Mouse (Mus musculus) intestine, embryonic 16.5 days (tissue): Measurements from ENCODE around the gene Pds5b. TPM values are rescaled to one million over a fixed set of nuclear protein-coding genes. Genes with fewer than 3 reads are reported as not detected.

Source experiments
- ATAC-seq: fragments of 200-750 bp; cut with Nextera tagmentation; 2 replicates; pipeline ENCODE4 v1.8.0; 2017; ENCODE audit warnings: moderate TSS enrichment, moderate library complexity
- H3K27ac ChIP-seq: fragments of 300-500 bp; sonication (generic); 2 replicates; pipeline ENCODE4 v1.5.1; 2014; ENCODE audit warnings: mild to moderate bottlenecking, low read length
- H3K27me3 ChIP-seq: fragments of 300-500 bp; sonication (generic); replicated peaks from 2 replicates; pipeline ENCODE4 v1.6.1; 2014; ENCODE audit warnings: low read length, control low read depth, mixed read lengths; ENCODE audit not compliant: control insufficient read depth, insufficient read depth
- H3K36me3 ChIP-seq: fragments of 300-500 bp; sonication (generic); 2 replicates; pipeline ENCODE4 v1.6.1; 2014; ENCODE audit warnings: low read length, control low read depth; ENCODE audit not compliant: control insufficient read depth, insufficient read depth
- H3K4me1 ChIP-seq: fragments of 300-500 bp; sonication (generic); 2 replicates; pipeline ENCODE4 v1.6.1; 2014; ENCODE audit warnings: low read length, control low read depth, mixed read lengths; ENCODE audit not compliant: control insufficient read depth, insufficient read depth
- H3K4me2 ChIP-seq: fragments of 300-500 bp; sonication (generic); 2 replicates; pipeline ENCODE4 v1.6.1; 2014; ENCODE audit warnings: low read depth, low read length, control low read depth
- H3K4me3 ChIP-seq: fragments of 300-500 bp; sonication (generic); 2 replicates; pipeline ENCODE4 v1.5.1; 2014; ENCODE audit warnings: mild to moderate bottlenecking, low read length
- H3K9ac ChIP-seq: fragments of 300-500 bp; sonication (generic); 2 replicates; pipeline ENCODE4 v1.6.1; 2014; ENCODE audit warnings: low read depth, low read length
- H3K9me3 ChIP-seq: fragments of 300-500 bp; sonication (generic); 2 replicates; pipeline ENCODE4 v1.6.1; 2016; ENCODE audit warnings: low read length, control low read depth; ENCODE audit not compliant: control insufficient read depth
- WGBS: fragments of 180-500 bp; shearing (Covaris S2); extraction: QIAGEN DNeasy Blood & Tissue Kit; methylation state at CpG from one replicate; pipeline ENCODE4 v1.1.7; 2014; 5-methylcytosine and 5-hydroxymethylcytosine counted together
- polyA plus RNA-seq: library from polyadenylated mRNA; unstranded; fragments of >200 nt; fragmentation: Nextera tagmentation; extraction: Ambion mirVana; gene quantifications from 2 replicates; pipeline ENCODE4 v1.2.1, GENCODE M21; 2015

The Pds5b gene
- polyA plus RNA-seq, 1 experiment from 2014 or later: 15.3 TPM

DNA sequence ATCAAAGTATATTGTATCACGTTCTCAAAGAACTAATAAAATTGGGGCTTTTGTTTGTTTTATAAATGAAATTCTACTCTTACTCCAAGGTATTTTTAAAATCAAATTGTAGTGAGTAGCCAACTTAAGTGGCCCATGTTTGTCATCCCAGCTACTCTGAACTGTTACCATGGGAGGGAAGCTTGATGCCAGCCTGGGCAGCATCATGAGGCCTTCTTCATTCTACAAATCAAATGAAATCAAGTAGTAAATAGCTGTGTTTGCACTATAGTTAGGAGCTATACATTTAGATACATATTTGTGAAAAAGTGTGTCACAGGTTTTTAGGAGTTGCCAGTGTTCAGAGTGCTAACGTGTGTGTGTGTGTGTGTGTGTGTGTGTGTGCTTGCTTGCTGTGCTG lies 126.5 kb downstream of the Pds5b start:
- H3K27me3 ChIP-seq: no peaks in the 10 kb centered on the region
- WGBS: 88% methylated on average over 2 of the region's 2 CpGs
- no peaks in the 10 kb centered on the region for H3K4me1 ChIP-seq
- H3K4me2 ChIP-seq: no peak overlapping the region
- no peaks in the 10 kb centered on the region for H3K9me3 ChIP-seq
- peaks cover 7% of the 10 kb centered on the region; the same call in 1 of the 2 replicates for H3K36me3 ChIP-seq
- H3K4me3 ChIP-seq: no peak overlapping the region
- ATAC-seq: no peak
- H3K9ac ChIP-seq: no peak overlapping the region
- H3K27ac ChIP-seq: no peak overlapping the region

DNA sequence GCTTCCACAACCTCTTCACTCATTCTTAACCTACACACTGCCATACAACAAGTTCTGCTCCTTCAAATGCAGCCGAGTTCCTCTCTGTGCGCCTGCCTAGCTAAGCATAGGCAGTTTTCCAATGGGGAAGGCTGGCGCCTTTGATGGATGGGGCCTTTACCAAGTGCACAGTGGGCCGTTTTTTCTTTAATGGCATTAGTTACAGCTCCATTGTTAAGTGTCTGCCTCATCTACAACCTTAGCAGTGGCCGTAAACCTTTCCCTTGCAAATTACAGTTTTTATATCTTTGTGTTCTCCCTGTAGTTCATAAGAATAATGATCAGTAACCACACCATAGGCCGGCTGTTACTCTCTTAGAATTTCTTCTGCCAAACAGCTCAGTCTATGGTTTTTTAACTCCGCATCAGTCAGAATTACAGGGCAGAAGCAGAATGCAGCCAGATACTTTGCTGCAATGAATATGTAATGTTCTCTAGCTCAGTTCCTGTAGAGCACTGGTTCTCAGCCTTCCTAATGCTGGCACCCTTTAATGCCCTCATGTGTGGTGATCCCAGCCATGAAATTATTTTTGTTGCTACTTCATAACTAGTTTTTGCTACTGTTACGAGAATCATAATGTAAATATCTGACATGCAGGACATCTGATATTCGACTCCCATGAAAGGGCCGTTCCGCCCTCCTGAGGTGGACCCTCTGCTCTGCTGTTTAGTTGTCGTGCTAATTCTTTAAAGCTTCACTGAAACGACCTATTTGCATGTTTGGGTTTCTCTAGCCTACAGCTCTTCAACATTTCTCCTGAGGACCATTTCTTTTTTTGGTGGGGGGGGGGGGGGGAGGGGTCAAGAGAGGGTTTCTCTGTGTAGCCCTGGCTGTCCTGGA lies 140.8 kb downstream of the Pds5b start:
- H3K4me3 ChIP-seq: no peak overlapping the region
- WGBS: 78% methylated on average over 13 of the region's 13 CpGs
- no peak overlapping the region for H3K4me2 ChIP-seq
- H3K9ac ChIP-seq: no peak overlapping the region
- H3K4me1 ChIP-seq: no peaks in the 10 kb centered on the region
- no peaks in the 10 kb centered on the region for H3K9me3 ChIP-seq
- H3K27me3 ChIP-seq: no peaks in the 10 kb centered on the region
- no peak overlapping the region for H3K27ac ChIP-seq
- no peak for ATAC-seq
- no peaks in the 10 kb centered on the region for H3K36me3 ChIP-seq

DNA sequence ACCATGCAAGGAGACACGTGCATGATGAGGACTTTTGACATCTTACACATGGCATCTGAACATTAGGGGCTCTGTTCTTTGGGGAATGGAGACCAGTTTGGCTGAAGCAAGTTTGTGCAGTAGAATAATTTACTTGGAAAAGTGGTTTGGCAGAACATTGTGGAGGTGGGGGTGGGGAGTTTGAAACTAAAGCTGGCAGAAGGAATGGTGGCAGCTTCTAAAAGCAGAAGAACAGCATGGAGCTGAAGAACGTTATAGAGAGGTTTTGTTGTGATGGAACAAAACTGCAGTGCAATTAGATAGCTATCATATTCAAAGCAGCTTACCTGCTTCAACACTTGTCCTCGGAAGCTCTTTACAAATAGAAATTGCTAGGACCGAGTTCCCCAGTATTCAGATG lies 141.9 kb downstream of the Pds5b start:
- 90% methylated on average over 4 of the region's 4 CpGs for WGBS
- no peak for ATAC-seq
- Histone ChIP-seq H3K4me2 (no peak overlapping the region), H3K4me3 (no peak overlapping the region), H3K27me3 (no peaks in the 10 kb centered on the region), H3K9ac (no peak overlapping the region), H3K4me1 (no peaks in the 10 kb centered on the region), H3K36me3 (no peaks in the 10 kb centered on the region), H3K27ac (no peak overlapping the region), H3K9me3 (no peaks in the 10 kb centered on the region)

DNA sequence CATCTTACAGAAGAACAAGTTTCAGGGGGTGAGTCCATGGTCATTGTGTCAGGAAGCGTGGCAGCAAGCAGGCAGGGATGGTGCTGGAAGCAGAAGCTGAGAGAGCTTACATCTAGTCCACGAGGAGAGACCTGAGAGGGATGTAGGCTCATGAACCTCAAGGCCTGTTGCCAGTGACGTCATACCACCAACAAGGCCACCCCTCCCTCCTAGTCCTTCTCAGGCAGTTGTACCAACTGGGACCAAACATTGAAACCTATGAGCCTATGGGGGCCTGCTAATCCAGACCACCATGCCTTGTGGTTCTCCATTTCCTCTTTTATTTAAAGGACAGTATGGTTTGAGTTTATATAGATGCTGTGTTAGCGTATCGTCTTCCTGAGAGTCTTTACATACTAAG lies 143.2 kb downstream of the Pds5b start:
- Histone ChIP-seq H3K4me3 (no peak overlapping the region), H3K4me2 (no peak overlapping the region), H3K9me3 (no peaks in the 10 kb centered on the region), H3K9ac (no peak overlapping the region), H3K27ac (no peak overlapping the region), H3K4me1 (no peaks in the 10 kb centered on the region), H3K27me3 (no peaks in the 10 kb centered on the region), H3K36me3 (no peaks in the 10 kb centered on the region)
- ATAC-seq: no peak
- WGBS: 84% methylated on average over 5 of the region's 5 CpGs

DNA sequence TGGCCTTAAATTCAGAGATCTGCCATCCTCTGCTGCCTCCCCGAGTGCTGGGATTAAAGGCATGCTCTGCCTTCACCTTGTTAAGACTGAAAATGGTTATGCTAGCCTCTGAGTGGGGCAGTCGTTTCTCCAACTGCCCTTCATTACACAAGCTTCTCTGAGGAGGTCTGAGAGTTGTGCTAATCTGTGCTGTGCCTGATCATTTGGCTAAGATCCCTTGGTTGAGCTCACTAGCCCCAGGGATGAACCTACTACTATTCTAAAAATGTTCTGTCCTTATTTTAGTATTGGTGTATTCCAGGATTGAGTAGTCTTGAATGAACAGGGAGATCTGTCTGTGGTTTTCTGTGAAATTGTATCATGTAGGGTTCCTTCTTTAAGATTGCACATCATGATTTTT lies 144.5 kb downstream of the Pds5b start:
- Histone ChIP-seq H3K27ac (no peak overlapping the region), H3K9me3 (no peaks in the 10 kb centered on the region), H3K4me3 (no peak overlapping the region), H3K4me2 (no peak overlapping the region), H3K27me3 (no peaks in the 10 kb centered on the region), H3K4me1 (no peaks in the 10 kb centered on the region), H3K9ac (no peak overlapping the region), H3K36me3 (no peaks in the 10 kb centered on the region)
- 51% methylated on average over 2 of the region's 2 CpGs for WGBS
- ATAC-seq: no peak

DNA sequence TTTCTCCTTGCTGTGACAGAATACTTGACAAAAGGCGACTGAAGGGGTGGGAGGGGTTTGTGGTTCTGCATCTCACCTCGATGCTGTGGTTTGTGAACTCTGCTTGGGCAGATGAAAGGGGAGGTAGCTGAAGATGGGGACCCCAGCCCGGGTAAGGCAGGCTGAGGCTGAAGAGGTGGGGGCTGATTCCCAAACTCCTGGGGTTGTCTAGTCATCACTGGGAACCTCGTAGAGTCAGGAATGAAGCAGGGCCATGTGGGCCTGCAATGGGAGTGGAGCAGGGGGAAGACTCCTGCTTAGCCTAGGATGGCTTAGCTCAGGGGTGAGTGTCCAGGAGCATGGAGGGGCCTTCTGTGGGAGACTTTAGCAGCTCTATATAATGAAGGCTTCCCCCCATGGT lies 145.3 kb downstream of the Pds5b start:
- H3K4me1 ChIP-seq: no peaks in the 10 kb centered on the region
- WGBS: 81% methylated on average over 4 of the region's 4 CpGs
- no peak overlapping the region for H3K27ac ChIP-seq
- no peaks in the 10 kb centered on the region for H3K27me3 ChIP-seq
- no peak overlapping the region for H3K9ac ChIP-seq
- no peak overlapping the region for H3K4me3 ChIP-seq
- H3K4me2 ChIP-seq: no peak overlapping the region
- no peaks in the 10 kb centered on the region for H3K9me3 ChIP-seq
- H3K36me3 ChIP-seq: no peaks in the 10 kb centered on the region
- ATAC-seq: no peak

DNA sequence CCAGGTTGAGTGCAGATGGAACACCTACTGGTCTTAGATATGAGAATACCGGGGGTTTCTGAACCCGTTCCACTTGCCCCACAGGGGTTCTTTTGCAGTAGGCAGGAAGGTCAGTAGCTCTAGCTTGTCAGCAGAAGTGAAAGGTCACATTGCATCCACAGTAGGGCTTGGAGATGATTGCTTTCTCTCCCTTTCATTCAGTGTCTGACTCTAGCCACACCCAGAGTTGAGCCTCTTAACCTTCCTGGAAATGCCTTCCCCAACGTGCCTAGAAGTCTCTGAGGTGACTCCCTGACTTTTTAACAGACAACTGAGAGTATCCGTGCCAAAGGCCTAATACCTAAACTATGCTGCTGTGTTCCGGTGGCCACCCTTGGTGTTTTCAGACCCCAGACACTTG lies 146.0 kb downstream of the Pds5b start:
- Histone ChIP-seq H3K27ac (no peak overlapping the region), H3K4me2 (no peak overlapping the region), H3K4me1 (no peaks in the 10 kb centered on the region), H3K36me3 (no peaks in the 10 kb centered on the region), H3K9me3 (no peaks in the 10 kb centered on the region), H3K27me3 (no peaks in the 10 kb centered on the region), H3K4me3 (no peak overlapping the region), H3K9ac (no peak overlapping the region)
- no peak for ATAC-seq
- 86% methylated on average over 5 of the region's 5 CpGs for WGBS

DNA sequence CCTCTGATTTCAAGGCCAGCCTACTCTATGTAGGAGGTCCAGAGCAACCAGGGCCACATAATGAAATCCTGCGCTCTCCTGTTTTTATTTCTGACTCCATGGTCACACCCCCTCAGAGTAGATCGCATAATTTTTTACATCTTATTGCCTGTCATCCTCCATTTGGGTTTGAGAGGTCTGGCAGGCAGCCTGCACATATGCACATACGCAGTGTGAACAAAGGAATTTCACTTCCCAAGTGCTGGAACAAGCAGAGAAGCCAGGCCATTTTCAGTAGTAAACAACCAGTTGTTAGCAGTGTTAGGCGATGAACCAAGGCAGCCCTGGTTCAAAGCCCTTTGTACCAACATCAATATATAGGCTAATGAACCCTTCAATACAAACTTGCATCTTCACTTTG lies 147.6 kb downstream of the Pds5b start:
- Histone ChIP-seq H3K36me3 (no peaks in the 10 kb centered on the region), H3K4me3 (no peak overlapping the region), H3K9me3 (peaks cover 7% of the 10 kb centered on the region; the same call in 1 of the 2 replicates), H3K27me3 (no peaks in the 10 kb centered on the region), H3K4me1 (no peaks in the 10 kb centered on the region), H3K9ac (no peak overlapping the region), H3K27ac (no peak overlapping the region), H3K4me2 (no peak overlapping the region)
- no peak for ATAC-seq
- 65% methylated on average over 4 of the region's 4 CpGs for WGBS

DNA sequence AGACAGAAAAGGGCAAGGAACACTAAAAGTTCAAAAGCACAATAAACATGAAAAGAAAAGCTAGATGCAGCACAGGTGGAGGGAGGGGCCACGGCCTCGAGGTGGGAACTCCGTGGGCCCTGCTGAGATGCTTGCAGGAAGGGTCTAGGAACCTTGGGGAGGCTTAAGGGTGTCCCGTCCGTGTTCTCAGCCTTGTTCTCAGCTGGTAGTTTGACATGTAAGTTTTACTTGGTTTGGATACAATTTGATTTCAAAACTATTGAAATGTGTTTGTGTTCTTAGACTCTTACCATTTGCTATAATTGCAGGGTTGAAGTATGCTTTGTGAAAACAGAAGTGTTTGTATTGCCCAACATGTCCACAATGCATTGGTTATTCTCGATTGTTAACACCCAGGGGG lies 149.2 kb downstream of the Pds5b start:
- Histone ChIP-seq H3K9ac (no peak overlapping the region), H3K9me3 (peaks cover 7% of the 10 kb centered on the region; the same call in 1 of the 2 replicates), H3K27me3 (no peaks in the 10 kb centered on the region), H3K4me1 (no peaks in the 10 kb centered on the region), H3K4me3 (no peak overlapping the region), H3K4me2 (no peak overlapping the region), H3K36me3 (no peaks in the 10 kb centered on the region), H3K27ac (no peak overlapping the region)
- ATAC-seq: no peak
- whole genome bisulfite sequencing: 90% methylated on average over 6 of the region's 6 CpGs

DNA sequence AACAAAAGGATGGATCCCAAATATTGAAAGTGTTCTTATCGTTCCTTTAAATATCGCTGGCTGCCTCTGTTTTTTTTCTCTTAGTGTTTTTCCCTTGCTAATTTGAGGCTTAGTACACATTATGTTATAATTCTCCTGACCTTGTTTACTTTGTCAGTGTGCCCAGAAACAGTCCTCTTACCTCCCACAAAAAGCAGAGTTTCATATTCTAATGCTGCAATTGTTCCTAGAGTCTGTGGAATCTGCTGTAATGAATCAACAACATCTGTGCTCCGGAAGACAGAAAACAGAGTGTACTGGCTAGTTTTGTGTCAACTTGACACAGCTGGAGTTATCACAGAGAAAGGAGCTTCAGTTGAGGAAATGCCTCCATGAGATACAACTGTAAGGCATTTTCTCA lies 149.8 kb downstream of the Pds5b start:
- Histone ChIP-seq H3K4me2 (no peak overlapping the region), H3K27me3 (no peaks in the 10 kb centered on the region), H3K27ac (no peak overlapping the region), H3K36me3 (no peaks in the 10 kb centered on the region), H3K4me1 (no peaks in the 10 kb centered on the region), H3K4me3 (no peak overlapping the region), H3K9me3 (peaks cover 7% of the 10 kb centered on the region; the same call in 1 of the 2 replicates), H3K9ac (no peak overlapping the region)
- no peak for ATAC-seq
- 72% methylated on average over 3 of the region's 3 CpGs for WGBS
